Mouse (Mus musculus) hindlimb bud, embryonic 11.5 days (tissue): ENCODE data around the gene Hykk.
"Not testable (repeated sequence)": the region's sequence is repeated elsewhere in the genome, so short reads cannot be mapped to it uniquely, and the experiment has no call there.

ENCODE experiments used
- DNase-seq: peaks from one replicate; pipeline ENCODE4 v3.0.0-alpha.2; 2012; ENCODE audit warnings: low read depth, low spot score; ENCODE audit errors: extremely low spot score

The Hykk gene

GRCm38 (mm10) chr9:54917010-54917677, at the start of gene Hykk:
Hykk (plus strand) TSS chr9:54917283.
- DNase-seq, result peak; percentile 90

GRCm38 (mm10) chr9:54878759-54879158, 38.3 kb upstream of the Hykk start:
- DNase-seq, result no peak

- no peak for DNase-seq
These were observed 25.0 kb upstream of the Hykk start for GRCm38 (mm10) chr9:54892111-54892510.

- DNase-seq, result no peak
These were observed 20.0 kb upstream of the Hykk start for GRCm38 (mm10) chr9:54897097-54897496.

- no peak for DNase-seq
These were observed 7.6 kb upstream of the Hykk start for GRCm38 (mm10) chr9:54909446-54909845.

- DNase-seq, result no peak
These were observed 1.5 kb upstream of the Hykk start for GRCm38 (mm10) chr9:54915576-54915975.

- no peak for DNase-seq
These were observed 682 bp upstream of the Hykk start for GRCm38 (mm10) chr9:54916401-54916800.

- no peak for DNase-seq
These were observed 1.1 kb downstream of the Hykk start for GRCm38 (mm10) chr9:54918191-54918590.

GRCm38 (mm10) chr9:54918781-54919180, 1.7 kb downstream of the Hykk start:
- no peak for DNase-seq

- no peak for DNase-seq
These were observed 2.9 kb downstream of the Hykk start for GRCm38 (mm10) chr9:54919946-54920345.

- DNase-seq, result no peak
These were observed 13.7 kb downstream of the Hykk start for GRCm38 (mm10) chr9:54930741-54931140.

- DNase-seq, result no peak
These were observed 14.7 kb downstream of the Hykk start for GRCm38 (mm10) chr9:54931765-54932164.

- DNase-seq, result no peak
These were observed 15.3 kb downstream of the Hykk start for GRCm38 (mm10) chr9:54932379-54932778.

- no peak for DNase-seq
These were observed 25.0 kb downstream of the Hykk start for GRCm38 (mm10) chr9:54942071-54942470.

GRCm38 (mm10) chr9:54944467-54944866, 27.4 kb downstream of the Hykk start:
- no peak for DNase-seq

GRCm38 (mm10) chr9:54946256-54946655, 29.2 kb downstream of the Hykk start:
- no peak for DNase-seq

- DNase-seq, result no peak
These were observed 32.4 kb downstream of the Hykk start for GRCm38 (mm10) chr9:54949465-54949864.

- not testable (repeated sequence) for DNase-seq
These were observed 33.1 kb downstream of the Hykk start for GRCm38 (mm10) chr9:54950162-54950561.

GRCm38 (mm10) chr9:54950575-54951321, 33.7 kb downstream of the Hykk start, which contains the start of the genes Psma4 and AY074887:
Psma4 (plus strand) TSS chr9:54950790.
AY074887 (minus strand) TSS chr9:54950998.
- DNase-seq, result peak; percentile 68

GRCm38 (mm10) chr9:54961059-54961458, 44.0 kb downstream of the Hykk start:
- DNase-seq, result no peak

- no peak for DNase-seq
These were observed 46.6 kb downstream of the Hykk start for GRCm38 (mm10) chr9:54963669-54964068.

- no peak for DNase-seq
These were observed 53.0 kb downstream of the Hykk start for GRCm38 (mm10) chr9:54969972-54970637.
